Mouse (Mus musculus) cerebellum, adult 8-10 months (tissue): ENCODE data around the gene Ice2.
A peak's percentile ranks its signal among the peaks of the same experiment; 100 is the strongest.

Experiments used
- DNase-seq: peaks from one replicate; pipeline ENCODE4 v3.0.0; 2022

Ice2 gene

DNA sequence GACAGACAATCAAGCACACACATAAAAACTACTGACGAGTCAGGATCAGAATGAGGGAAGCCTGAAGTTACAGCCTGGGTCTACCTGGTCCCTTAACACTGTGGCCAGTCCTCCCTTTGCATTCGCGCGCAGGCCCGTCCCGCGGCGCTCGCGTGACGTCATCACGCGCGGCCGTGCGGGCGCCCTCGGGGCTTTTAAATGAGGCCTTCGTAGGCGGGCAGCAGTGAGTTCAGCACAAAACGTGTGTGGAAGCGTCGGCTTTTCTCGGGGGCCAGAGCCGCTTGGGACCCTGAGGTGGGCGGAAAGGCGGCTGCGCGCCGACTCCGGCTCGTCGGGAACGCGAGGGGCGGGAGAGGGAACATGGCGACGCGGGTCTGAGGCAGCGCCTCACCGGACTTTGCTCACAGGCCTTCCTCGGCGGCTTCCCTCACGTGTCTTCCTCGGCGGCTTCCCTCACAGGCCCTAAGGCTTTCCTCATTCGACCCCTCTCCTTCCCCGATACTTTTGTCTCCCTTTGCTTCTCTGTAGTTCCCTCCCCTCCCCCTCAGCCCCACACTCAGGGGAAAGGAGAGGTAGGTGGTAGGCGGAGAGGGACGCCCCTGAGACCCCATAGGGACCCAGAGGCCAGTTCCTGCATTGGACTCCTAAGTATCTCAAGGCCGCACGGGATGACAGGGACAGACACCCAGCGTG lies at the start of gene Ice2:
Gene Ice2, plus strand, starts transcription at position 147 of the 693 bp plus-strand sequence.
- DNase-seq, result peak; percentile 74

DNA sequence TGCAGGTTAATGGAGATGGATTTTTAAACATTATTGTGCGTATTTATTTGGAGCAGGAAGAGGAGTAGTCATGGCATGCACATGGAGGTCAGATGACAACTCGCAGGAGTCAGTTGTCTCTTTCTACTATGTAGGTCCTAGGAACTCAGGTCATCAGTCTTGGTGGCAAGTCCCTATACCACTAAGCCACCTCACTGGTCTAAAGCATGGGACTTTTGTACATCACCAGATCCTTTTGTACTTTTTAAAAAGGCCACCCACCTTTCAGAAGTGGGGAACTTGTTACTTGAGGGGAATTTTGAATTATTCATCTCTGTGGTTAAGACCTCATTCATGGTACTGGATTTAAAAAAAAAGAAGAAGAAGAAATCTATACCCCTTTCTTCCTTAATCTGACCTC lies 48.2 kb upstream of the Ice2 start:
- DNase-seq, result no peak

DNA sequence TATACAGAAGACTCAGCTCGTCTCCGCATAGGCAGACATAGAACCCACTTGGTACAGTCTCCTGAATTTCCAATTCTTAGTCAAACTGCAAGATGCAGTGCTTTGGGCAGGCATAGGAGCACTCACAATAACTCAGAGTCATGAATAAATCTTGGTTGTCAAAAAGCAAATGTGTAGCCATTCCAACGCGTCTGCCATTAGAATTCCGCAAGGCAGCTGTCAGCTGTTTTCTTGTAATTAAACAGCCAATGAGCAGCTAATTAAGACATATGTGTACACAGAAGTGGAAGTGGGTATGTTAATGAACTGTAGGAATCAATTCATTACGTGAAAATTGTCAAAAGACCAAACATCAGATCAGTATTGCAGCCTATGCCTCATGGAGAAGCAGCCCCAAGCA lies 43.5 kb upstream of the Ice2 start:
- no peak for DNase-seq

DNA sequence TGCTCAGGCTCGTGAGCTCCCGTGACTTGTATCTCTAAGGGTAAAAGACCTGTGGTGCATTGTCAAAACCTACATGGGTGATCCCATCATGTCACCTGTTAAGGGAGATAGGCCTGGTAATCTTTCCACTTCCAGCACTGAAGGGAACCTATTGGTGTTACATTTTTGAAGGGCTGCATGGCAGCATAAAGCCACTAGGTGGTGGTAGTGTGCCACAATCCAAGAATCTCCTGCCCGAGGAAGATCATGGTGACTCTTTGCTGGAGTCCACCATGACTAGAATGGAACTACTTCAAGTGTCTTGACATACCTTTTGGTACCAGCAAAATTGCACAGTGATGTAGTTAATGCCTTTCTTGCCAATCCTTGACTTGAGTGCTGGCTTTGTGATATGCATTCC lies 39.9 kb upstream of the Ice2 start:
- peak; percentile 56 for DNase-seq

DNA sequence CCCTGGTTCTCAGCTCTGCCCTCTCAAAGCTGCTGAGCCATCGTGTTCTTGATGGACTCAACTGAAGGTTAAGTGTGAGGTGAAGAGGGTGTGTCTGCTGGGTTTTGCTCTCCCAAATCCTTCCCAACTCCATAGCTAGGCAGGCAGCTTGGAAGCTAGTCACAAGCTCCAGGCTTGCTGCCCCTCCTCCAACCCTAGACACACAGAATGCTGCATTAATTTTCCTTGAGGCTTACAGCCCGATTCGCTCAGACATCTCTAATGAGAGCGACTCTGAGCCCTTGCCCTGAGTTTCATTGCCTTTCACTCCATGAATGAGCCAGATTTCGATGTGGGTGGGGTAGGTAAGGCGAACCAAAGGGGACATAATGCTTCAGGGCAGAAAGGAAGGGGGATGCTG lies 38.9 kb upstream of the Ice2 start:
- no peak for DNase-seq

DNA sequence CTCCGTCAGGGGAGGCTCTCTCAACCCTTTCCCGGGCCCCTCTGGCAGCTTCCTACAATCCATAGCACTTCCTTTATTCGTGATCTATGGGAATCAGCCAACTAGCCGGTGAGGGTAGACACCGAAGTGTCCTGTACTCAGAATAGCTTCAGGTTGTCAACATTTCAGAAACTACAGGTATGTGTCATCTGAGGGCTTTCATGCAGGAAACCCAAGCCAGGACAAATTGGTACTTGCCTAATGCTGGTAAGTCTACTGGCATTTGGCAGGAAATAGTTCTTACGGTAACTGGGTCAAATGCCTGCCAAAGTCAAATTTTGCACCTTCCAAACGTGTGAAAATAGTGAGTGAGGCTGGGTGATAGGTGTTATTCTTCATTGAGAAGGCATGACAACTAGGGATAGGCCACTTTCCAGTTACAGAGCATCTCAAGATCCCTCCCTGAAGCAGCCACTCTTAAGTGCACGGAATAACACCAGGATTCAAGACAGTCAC lies 35.7 kb upstream of the Ice2 start:
- no peak for DNase-seq

DNA sequence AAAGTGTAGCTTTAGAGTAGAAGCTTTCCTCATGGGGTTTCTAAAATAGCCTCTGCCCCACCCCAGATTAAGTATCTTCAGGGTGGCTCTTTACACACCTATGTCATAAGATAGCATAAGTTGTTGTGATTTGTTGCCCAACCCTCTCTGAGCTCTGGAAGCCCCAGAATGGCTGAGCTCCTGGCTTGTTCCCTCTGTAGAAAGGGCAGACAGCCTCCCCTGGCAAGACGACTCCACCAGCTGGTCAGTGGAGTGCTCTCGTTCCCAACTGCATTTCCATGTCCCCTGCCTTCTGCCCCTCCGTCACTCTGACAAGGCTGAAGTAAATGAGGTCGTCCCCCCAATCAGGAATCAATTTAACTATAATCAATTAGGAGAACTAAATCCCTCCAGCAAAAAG lies 34.9 kb upstream of the Ice2 start:
- peak; percentile 28 for DNase-seq

DNA sequence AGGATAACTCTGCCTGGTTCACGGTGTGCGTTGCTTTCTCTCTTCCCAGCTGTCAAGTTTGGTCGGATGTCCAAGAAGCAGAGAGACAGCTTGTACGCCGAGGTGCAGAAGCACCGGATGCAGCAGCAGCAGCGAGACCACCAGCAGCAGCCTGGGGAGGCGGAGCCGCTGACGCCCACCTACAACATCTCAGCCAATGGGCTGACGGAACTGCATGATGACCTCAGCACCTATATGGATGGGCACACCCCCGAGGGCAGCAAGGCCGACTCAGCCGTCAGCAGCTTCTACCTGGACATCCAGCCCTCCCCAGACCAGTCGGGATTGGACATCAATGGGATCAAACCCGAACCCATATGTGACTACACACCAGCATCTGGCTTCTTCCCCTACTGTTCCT lies 33.6 kb upstream of the Ice2 start:
- no peak for DNase-seq

DNA sequence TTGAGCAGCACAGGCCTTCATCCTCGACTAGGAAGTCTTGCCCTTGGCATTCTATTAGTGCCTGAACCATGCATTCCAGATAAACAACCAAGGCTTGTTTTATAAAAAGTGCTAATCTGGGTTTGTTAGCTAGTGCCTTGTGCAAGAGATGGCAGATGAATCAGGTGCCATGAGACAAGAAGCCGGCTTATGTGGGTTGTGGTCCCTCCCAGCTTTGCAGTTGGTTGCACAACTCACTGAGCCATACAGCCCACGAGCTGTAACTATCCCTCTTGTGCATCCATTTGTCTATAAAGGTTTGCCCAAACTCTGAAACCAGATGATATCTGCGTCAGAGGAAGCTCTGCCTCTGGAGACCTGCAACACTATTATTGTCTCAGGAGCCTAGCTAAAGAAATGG lies 30.7 kb upstream of the Ice2 start:
- DNase-seq, result no peak

DNA sequence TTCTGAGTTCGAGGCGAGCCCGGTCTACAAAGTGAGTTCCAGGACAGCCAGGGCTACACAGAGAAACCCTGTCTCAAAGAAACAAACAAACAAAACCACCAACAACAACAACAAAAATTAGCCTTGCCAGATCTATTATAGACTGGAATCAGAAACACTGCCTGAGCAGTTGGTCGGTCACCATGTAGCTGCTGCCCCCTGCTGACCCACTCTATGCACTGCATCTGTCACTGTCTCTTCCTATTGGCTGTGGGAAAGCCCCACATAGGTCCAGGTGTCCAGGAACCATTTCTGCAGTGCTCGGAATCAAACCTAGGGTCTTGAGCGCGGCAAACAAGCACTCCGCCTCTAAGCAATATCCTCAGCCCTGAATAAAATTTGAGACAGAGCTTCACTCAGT lies 29.6 kb upstream of the Ice2 start:
- DNase-seq, result peak; percentile 80

DNA sequence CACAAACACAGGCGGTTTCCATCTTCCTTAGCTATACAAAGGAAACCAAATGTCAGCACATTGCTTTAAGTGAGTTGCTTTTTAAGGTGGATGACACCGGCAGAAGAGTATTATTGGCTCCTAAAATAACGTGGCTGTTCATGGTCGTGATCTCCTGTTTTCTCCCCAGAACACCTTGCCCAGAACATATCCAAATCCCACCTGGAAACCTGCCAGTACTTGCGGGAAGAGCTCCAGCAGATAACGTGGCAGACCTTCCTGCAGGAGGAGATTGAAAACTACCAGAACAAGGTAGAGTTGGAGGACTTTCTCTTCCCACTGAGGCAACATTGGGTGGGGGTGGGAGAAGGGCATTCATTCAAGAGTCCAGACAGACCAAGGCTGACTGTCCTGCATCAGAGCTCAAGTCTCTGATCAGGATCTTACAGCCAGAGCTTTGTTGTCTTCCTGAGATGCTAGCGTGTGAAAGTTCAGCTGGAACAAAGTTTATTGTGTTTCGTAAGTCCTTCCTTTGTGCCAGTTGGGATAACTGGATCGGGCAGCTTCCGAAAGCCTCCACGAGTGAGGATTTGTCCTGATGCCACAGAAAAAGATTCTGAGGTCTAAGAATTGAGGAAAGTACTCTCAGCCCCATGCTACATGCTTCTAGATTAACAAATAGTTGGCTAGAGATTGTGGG lies 26.5 kb upstream of the Ice2 start:
- DNase-seq, result peak; percentile 35

DNA sequence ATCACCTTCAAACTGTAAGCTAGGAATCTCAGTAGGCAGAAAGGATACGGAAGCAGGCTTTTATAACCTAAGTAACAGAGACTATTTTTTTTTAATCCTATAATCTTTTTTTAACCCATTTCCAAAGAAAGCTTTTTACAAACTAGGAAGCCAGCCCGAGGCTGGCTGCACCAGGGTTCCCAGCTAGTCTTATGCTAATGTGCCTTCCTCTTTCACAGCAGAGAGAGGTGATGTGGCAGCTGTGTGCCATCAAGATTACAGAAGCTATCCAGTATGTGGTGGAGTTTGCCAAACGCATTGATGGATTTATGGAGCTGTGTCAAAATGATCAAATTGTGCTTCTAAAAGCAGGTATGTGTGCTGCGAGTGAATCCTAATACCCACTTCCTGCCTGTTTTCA lies 24.8 kb upstream of the Ice2 start:
- DNase-seq, result no peak

DNA sequence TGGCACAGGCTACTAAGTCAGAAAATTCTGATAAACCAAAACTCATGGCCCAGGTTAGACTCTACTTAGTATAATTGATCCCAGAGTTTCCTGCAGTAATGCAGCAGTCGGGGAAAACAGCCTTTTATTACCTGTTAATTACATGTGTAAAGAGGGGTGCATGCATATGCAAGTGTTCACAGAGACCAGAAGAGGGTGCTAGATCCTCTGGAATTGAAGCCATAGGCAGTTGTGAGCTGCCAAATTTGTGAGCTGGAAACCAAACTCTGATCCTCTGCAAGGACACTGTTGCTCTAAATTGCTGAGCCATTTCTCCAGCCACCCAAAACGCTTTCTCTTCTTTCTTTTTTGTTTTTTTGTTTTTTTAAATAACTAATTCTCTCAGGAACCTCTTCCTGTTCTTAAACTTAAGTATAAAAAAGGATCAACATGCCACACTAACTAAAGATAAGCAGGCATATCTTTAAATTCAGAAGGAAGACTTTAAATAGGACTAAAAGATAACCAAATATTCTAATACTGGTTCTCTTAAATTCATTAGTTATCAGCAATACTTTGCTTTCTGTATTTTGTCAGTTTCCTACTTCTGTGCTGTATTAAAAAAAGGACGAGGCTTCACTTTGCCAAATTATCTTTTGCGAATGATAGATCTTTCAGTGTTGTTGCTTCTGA lies 20.6 kb upstream of the Ice2 start:
- DNase-seq, result no peak

DNA sequence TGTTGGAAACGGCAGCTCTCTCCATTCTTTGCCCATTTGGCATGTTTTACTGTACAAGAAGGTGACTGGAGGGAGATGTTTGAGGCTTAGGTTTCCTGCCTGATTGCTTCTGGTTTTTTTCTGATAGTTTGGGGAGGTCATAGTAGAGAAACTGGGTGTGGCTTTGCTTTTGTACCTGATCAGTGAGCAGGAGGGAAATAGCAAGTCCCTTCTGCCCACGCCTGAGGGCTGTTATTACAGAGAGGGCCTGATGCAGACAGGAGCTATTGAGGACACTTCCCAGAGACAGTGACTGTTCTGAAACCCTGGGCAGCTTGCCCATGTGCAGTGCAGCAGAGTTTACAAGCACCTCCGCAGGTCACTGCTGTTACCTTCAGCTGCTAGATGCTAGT lies 20.1 kb upstream of the Ice2 start:
- no peak for DNase-seq

DNA sequence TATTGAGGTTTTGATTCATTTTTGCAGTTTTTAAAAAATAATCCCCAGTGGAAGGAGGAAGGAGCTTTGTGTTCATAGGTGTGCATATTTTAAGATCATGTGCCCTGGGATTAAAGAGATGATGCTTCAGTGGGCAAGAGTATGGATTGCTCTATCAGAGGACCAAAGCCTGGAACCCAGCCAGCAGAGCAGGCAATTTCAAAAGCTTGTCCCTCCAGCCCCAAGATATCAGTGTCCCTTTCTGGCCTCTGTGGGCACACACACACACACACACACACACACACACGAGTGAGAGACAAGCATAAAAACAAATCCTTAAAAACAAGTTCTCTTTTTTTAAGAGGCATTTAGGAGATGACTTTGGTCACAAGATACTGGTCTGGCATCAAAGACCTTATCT lies 17.2 kb upstream of the Ice2 start:
- DNase-seq, result no peak

DNA sequence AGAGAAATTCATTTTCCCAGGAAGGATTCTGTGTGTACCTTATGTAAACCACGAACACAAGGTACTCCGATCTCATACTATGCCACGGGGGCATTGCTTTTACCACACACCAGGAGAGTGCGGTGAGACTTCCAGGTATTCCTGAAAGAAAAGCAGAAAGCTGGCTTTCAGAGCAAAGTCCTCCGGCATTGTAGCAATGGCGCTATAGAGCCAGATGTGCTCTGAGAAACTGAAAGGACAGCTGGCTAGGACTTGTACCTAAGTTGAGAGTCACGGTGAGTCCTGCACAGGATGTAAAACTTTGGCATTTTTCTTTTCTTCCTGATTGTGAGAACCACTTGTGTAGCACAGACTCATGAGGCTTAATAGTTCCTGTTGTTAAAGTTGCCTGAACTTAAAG lies 16.0 kb upstream of the Ice2 start:
- DNase-seq, result no peak

DNA sequence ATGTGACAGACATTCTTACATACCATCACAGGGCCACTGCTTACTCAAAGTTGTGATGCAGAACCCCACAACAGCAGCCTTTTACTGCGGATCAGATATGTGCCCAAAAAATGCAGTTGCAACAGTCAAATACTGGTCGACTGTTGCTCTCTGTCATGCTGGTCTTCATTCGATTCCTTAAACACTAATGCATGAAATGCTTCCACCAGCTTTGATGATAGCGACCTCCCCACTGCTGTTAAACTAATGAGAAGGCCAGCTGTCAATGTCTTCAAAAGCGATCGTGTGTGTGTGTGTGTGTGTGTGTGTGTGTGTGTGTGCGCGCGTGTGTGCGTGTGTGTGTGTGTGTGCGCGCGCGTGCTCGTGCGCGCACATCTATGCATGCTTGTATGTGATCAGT lies 13.2 kb upstream of the Ice2 start:
- no peak for DNase-seq

DNA sequence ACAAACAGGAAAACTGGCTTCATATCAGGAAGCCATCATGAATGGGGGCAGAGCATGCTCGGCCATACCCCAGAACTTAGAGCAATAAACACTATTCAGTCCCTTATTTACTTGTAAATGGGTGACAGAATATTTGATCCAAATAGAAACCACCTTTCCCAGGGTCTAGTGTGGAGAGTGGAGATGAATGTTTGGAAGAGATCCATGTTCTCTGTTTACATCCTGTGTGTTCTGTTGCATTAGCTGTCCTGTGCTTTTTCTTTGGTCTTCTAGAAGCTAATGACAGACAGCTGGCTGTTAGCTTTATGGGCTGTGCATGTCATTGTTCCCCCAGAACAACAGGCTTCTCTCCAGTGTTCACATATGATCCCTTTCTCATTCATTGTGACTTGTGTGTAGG lies 12.8 kb upstream of the Ice2 start:
- DNase-seq, result no peak

DNA sequence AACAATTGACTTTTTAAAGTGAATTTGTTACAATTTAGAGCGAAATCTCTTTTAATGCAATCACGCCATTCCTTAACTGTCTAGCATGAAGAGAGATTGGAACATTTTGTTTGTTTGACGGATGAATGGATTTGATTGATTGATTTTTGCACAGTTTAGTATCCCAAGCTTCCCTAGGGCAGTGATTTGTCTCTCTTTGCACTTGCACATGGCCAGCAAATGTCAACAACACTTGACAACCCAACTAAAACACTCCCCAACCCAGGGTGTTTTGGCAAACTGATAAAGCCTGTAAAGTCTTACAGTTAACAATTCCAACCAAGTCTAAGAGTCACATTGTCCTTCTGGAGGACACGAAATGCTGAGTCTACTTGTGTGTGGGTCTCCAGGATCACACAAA lies 10.4 kb upstream of the Ice2 start:
- no peak for DNase-seq

DNA sequence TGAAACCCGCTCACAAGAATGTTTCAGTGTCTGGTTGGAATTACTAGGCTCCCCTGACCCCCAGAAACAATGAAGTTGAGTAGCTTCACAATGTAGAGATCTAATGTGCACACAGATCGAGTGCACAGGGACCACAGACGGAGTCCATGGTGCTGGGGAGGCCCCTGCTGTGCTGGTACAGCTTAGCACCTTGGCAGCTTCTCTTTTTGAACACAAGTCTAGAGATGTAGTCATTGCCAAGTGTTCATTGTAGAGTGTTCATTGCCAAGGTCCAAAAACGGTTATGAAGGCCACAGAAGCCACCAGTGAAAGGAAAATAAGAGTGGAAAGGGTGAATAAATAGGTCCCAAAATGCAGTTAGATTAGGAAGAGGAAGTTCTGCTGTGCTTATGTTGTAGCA lies 7.1 kb upstream of the Ice2 start:
- no peak for DNase-seq

DNA sequence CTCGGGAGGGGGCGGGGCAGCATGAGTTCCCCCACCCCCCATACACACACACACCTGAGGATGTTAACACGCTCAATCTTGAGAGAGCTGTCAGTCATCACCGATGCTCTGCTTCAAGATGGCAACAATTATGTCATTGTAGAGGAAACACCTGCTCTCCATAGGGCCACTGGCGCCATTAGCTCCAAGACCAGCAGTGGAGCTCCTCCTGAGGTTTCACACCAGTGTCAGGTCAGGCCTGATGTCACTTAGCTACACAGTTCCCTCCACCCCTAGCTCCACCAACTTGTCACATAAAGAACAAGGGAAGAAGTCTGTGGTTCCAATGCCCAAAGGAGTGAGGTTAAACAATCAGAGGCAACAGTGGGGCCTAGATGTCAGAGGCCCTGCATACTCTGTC lies 3.5 kb upstream of the Ice2 start:
- DNase-seq, result no peak

DNA sequence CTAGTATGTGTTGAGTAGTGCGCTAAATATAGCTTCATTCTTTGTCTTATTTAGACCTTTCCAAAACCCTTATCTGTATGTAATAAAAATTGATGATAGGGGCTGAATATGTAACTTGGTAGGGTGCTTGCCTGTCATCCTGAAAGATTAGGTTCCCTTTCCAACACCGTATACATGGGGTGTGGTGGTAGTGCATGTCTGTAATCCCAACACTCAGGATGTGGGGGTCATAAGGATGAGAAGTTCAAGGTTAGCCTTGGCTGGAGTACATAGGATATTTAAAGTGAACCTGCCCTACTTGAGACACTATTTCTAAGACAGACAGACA lies 310 bp upstream of the Ice2 start:
- no peak for DNase-seq

DNA sequence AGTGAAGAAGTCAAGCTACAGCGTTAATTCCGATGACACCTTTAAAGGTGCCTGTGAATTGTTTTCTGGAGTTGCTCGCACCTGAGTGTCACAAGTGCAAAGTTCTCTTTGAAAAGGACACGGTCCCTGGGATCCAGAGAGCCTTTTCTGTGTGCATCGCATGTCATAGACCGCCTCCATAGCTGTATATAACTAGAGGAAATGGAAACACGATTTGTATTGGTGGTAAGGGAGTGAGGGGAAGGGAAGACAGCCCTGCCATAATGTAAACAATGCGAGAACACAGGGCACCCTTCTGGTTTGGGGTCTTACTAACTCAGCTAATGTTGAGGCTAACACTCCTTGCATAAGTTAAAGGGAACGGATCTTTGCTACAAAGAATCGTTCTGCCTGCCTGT lies 746 bp downstream of the Ice2 start:
- DNase-seq, result no peak

DNA sequence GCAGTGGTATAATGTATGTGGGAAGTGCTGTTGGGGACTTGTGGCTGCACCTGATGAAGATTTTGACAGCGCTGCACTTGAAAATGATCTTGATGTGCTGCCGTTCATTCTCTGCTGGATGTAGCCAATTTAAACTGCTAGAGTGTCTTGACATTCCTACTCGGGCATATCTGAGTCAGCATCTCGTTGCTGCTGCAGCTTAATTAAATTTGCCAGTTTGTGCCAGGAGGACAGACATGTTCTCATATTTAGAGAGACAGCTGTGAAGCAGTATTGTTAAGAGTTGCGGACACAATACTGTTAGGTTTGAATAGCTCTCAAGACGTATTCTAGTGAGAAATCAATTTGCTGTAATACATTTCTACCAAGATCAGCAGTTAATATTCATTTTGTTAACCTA lies 7.0 kb downstream of the Ice2 start:
- no peak for DNase-seq

DNA sequence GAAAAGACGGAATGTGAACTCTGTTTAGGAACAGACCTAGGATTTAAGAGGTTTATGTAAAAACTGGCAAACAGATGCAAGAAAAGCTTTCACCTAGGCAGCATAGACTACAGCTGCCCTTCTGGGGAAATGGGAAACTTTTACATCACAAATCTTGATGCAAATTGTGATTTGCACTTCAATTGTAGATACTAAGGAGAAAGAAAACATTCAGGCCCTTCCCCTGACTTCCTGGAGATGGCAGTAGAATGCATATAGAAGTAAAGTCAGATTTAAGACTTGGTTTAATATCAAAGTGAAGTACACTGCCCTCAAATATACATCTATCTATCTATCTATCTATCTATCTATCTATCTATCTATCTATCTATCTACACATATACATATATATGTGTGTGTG lies 21.8 kb downstream of the Ice2 start:
- no peak for DNase-seq
